ENCODE assay signal across 12 mouse cellular contexts in the genomic region with DNA sequence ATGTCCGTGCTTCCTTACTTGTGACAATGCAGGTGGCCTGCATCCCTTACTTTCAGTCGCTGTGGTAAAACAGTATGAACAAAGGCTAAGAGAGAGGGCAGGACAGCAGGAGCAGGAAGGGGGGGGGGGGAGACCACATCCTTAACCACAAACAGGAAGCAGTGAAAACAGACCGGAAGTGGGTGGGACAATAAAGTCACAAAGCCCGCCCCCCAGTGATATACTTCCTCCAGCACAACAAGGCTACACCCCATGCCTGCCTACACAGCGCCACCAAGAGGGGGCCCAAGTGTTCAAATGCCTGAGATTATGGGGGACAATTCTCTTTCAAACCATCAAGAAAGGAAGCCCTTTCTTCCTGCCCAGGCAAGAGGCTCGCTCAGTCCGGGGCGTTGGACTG.
DNase-seq lines count a peak whose midpoint lies in the region; ATAC-seq and TF ChIP-seq lines count a peak whose summit lies in the region.
"Had no signal": no experiment of that assay in that cellular context is flagged by ENCODE, and none has a peak within 500 bp of the region (broad histone marks: within the 10 kb centered on the region; RNA-seq: fewer than 3 reads in every experiment).

No protein-coding gene starts in this region.

- no peaks in the 10 kb centered on the region for H3K9me3 ChIP-seq in lung, embryonic 14.5 days (ENCODE audit: low read depth, low read length)

- no peaks in the 10 kb centered on the region for H3K36me3 ChIP-seq in lung, embryonic 14.5 days (ENCODE audit: insufficient read depth)
- H3K36me3 ChIP-seq: forebrain, embryonic 10.5 days; limb, embryonic 12.5 days; neural tube, embryonic 12.5 days had no signal

- no peak overlapping the region for H3K4me2 ChIP-seq in lung, embryonic 14.5 days
- H3K4me2 ChIP-seq: limb, embryonic 12.5 days; neural tube, embryonic 12.5 days had no signal

- WGBS in lung, embryonic 14.5 days: 78% methylated on average over 8 of the region's 8 CpGs

- no peak for ATAC-seq in lung, embryonic 14.5 days (ENCODE audit: insufficient read depth)

- no peak overlapping the region for H3K4me3 ChIP-seq in lung, embryonic 14.5 days (ENCODE audit: low read depth, low read length)
- H3K4me3 ChIP-seq: forebrain, embryonic 10.5 days; heart, adult 2 months; limb, embryonic 12.5 days; neural tube, embryonic 12.5 days had no signal

- no peaks in the 10 kb centered on the region for H3K4me1 ChIP-seq in lung, embryonic 14.5 days (ENCODE audit: insufficient read depth)
- H3K4me1 ChIP-seq: neural tube, embryonic 12.5 days had no signal

- H3K27me3 ChIP-seq in lung, embryonic 14.5 days (ENCODE audit: insufficient read depth, low read length): no peaks in the 10 kb centered on the region
- H3K27me3 ChIP-seq: limb, embryonic 12.5 days; neural tube, embryonic 12.5 days had no signal

- DNase-seq in lung, embryonic 14.5 days: peak; percentile 28
- no peak for DNase-seq in lung, postnatal 14 days
- peak; percentile 90 for DNase-seq in R1 (ENCODE audit: low read depth, low spot score)
- peak; percentile 38 for DNase-seq in lung, postnatal 36 days
- peak; percentile 25 to 55 for DNase-seq in thymus, postnatal 36 days
- no peak for DNase-seq in Muller cell, postnatal 12 days (ENCODE audit: inconsistent ontology term)
- no peak for DNase-seq in right cerebral cortex, postnatal 36 days (ENCODE audit: low spot score in 2 of 2)
- DNase-seq: heart, adult 2 months; right cerebral cortex, postnatal 25 days had no signal

- TF ChIP-seq CTCF in lung, embryonic 14.5 days (IDR thresholded peaks at IDR 0.05; ENCODE audit: low read depth): peak; percentile 27; the same call in 1 of the 2 replicates

- H3K9ac ChIP-seq in lung, embryonic 14.5 days: no peak overlapping the region
- H3K9ac ChIP-seq: limb, embryonic 12.5 days; neural tube, embryonic 12.5 days had no signal

- H3K27ac ChIP-seq in lung, embryonic 14.5 days (ENCODE audit: low read depth): no peak overlapping the region
- H3K27ac ChIP-seq: forebrain, embryonic 10.5 days; heart, adult 2 months; limb, embryonic 12.5 days; neural tube, embryonic 12.5 days had no signal

Comparison
In these comparisons a context has a peak if more than half of its experiments do, and no peak if none do; other contexts are left out.
1. DNase-seq: peak in lung, embryonic 14.5 days (single experiment), R1 (single experiment), lung, postnatal 36 days (single experiment) and thymus, postnatal 36 days (2 of 2); none in lung, postnatal 14 days (single experiment), Muller cell, postnatal 12 days (single experiment) and right cerebral cortex, postnatal 36 days (0 of 2).